Mouse (Mus musculus) myocyte (in vitro differentiated cells): ENCODE results near the gene Xylb.
A peak's percentile ranks its signal among the peaks of the same experiment; 100 is the strongest.

Experiments
- CEBPB ChIP-seq: IDR thresholded peaks from 2 replicates; pipeline ENCODE4 v1.6.1; 2011; ENCODE audit warnings: mild to moderate bottlenecking, moderate library complexity; ENCODE audit not compliant: poor library complexity, insufficient read depth, severe bottlenecking
- E2F4 ChIP-seq: IDR thresholded peaks from one replicate; pipeline ENCODE4 v1.6.1; 2011; ENCODE audit warnings: mild to moderate bottlenecking, control low read depth, moderate library complexity; ENCODE audit not compliant: insufficient read depth
- MAX ChIP-seq: IDR thresholded peaks from one replicate; pipeline ENCODE4 v1.6.1; 2011; ENCODE audit warnings: low read depth, mild to moderate bottlenecking, control low read depth
- MYOD1 ChIP-seq, 3 experiments: IDR thresholded peaks; one replicate each; pipeline ENCODE4 v1.6.1; 2011; ENCODE audit warnings: control low read depth in 2 of 3, low read depth in 2 of 3, mild to moderate bottlenecking in 2 of 3, moderate library complexity in 1 of 3; ENCODE audit not compliant: insufficient read length in 2 of 3, control insufficient read depth in 1 of 3
- POLR2A ChIP-seq: IDR thresholded peaks from one replicate; pipeline ENCODE4 v1.6.1; 2011; ENCODE audit warnings: low read depth, mild to moderate bottlenecking, control low read depth, moderate library complexity; ENCODE audit not compliant: insufficient read length
- POLR2AphosphoS2 ChIP-seq: IDR thresholded peaks from one replicate; pipeline ENCODE4 v1.6.1; 2011; ENCODE audit warnings: low read depth, control low read depth; ENCODE audit not compliant: insufficient read length
- REST ChIP-seq: IDR thresholded peaks from one replicate; pipeline ENCODE4 v1.6.1; 2011; ENCODE audit warnings: mild to moderate bottlenecking, control low read depth, moderate library complexity; ENCODE audit not compliant: insufficient read depth, insufficient read length
- SRF ChIP-seq: IDR thresholded peaks from one replicate; pipeline ENCODE4 v1.6.1; 2011; ENCODE audit warnings: low read depth; ENCODE audit not compliant: control insufficient read depth, insufficient read length
- TCF12 ChIP-seq: IDR thresholded peaks from one replicate; pipeline ENCODE4 v1.6.1; 2011; ENCODE audit warnings: mild to moderate bottlenecking, control low read depth; ENCODE audit not compliant: poor library complexity, insufficient read depth, severe bottlenecking
- USF1 ChIP-seq: IDR thresholded peaks from one replicate; pipeline ENCODE4 v1.6.1; 2011; ENCODE audit warnings: low read depth, mild to moderate bottlenecking, control low read depth, moderate library complexity

DNA sequence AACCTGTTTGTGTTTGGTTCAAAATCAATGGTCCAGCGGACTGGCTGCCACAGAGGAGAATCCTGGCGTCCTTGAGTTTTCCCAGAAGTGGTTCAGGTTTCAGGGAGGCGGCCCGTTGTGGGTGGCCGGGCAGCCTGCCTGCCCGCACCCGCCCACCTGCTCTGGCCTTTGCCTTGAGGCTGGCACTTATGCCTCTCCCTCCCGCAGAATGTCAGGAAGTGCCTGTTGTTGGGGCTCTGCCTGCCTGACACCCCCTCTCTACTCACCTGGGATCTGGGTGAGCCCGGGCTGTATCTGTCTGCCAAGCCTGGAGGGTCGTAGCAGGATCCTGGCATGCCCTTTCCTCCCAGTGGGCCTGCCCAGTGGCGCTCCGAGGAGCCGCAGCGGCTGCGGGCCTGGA is 50.7 kb downstream of the Xylb start:
- TF ChIP-seq POLR2A (no peak), POLR2AphosphoS2 (no peak), SRF (no peak), REST (no peak), USF1 (no peak), TCF12 (peak; percentile 9), MAX (no peak), CEBPB (no peak), E2F4 (no peak), MYOD1 (IDR thresholded peaks at IDR 0.05; ENCODE audit: control insufficient read depth in 1 of 3, insufficient read length in 2 of 3, low read depth in 2 of 3) (peak in 2 of 3 experiments; percentile 83 to 92)
